Mouse (Mus musculus) embryo, embryonic 11.5 days (tissue): ENCODE data around the gene Slc15a3.

Experiments
- DNase-seq: peaks from one replicate; pipeline ENCODE4 v3.0.0-alpha.2; 2012; ENCODE audit warnings: low read depth, low spot score

Slc15a3 gene

DNA sequence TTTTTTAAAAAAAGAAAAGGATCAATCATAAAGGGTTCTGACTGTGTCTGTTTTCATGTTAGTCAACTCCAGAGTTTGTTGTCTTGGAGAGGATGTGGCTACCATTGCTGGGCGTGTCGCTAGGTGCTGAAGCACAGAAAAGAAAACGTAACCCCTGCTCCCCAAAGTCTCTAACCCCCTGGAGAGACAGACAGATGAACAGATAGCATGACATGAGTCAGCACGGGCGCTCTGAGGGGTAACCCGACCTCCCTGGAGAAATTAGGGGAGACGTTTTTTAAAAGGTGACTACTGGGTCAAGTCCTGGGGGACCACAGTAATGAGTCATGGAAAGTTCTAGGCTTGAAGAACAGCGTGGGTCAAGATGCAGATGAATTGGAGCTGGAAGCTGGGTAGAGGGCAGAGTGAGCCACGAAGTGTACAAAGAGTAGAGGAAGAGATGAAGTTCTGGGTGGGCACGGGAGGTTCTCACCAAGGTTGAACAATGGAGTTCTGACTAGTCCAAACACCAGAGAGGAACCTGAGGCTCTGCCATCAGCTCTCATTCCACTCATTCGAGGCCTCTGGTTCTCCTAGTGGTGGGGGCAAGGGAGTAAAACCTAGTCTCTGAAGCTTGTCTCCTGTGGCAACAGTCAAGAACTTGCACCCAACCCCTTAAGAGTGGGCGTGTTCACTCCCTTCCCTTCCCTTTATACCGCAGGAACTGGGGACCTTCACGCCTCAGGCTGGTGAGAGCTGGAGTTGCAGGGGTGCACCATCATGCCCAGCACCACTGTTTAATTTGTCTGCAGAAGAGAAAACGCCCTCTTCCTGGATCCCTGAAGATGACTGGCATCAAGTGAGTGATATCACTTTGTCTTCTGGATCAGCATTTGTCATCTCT lies at the start of gene Slc15a3:
Gene Slc15a3 (plus strand): TSS at position 718 of the 883 bp plus-strand sequence.
- no peak for DNase-seq

GRCm38 (mm10) chr19:10790323-10790722 lies 49.2 kb upstream of the Slc15a3 start:
- no peak for DNase-seq

- DNase-seq: no peak
Observed at GRCm38 (mm10) chr19:10793044-10793443, 46.5 kb upstream of the Slc15a3 start.

- no peak for DNase-seq
Observed at GRCm38 (mm10) chr19:10794916-10795315, 44.6 kb upstream of the Slc15a3 start.

DNA sequence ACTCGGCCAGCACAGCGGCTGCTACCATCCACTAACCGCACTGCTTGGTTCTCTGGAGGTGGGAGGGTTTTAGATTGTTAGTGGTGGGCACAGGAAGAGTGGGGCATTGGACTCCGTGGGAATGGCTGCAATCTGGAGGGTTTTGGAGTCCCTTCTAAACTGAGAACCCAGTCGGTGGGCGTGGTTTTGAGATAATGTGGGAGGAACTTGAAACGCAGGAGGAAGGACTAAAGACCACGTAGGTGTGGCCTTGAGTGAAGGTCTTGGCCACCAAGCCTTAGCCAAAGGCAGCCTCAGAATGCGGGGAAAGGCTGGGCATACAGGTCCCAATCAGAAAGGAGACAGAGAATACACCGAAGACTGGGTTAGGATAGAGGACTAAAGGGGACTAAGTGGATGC lies 41.0 kb upstream of the Slc15a3 start:
- DNase-seq: no peak

DNA sequence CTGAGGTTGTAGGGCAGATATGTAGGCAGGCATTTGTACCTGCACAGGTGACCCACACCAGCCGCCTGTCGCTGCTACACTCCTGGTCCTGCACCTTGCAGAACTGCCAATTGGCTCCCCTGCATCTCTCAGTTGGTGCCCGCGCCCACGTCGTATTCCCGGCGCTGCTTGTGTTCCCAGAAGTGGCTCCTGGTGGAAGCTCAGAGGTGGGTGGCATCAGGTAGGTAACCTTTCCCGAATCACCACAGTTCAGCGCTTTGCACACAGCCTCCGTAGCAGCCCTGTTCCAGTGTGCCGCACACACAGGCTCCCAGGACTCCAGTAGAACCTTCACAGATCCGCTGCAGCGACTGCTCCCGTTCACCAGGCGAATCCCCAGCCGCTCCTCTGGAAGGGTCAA lies 40.4 kb upstream of the Slc15a3 start:
- DNase-seq: no peak

DNA sequence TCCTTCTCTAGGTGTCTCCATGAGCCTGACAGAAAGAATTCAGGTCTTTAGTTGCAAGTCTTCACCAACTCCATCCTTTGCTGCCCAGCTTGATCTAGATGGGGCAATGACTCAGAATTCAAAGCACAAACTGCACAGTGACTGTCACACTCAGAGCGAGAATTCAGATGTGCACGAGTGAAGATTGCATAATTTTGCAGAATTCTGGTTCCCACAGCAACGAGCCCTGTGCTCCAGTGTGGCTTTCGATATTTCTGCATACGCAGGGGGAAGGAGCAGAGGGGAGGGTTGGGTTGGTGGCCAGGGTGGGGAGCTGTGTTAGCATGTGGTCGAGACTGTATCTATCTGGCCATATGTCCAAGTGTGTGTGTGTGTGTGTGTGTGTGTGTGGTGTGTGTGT lies 38.5 kb upstream of the Slc15a3 start:
- no peak for DNase-seq

- no peak for DNase-seq
Observed at GRCm38 (mm10) chr19:10801906-10802305, 37.6 kb upstream of the Slc15a3 start.

GRCm38 (mm10) chr19:10803751-10804150 lies 35.8 kb upstream of the Slc15a3 start:
- no peak for DNase-seq

- DNase-seq: no peak
Observed at GRCm38 (mm10) chr19:10804850-10805660, 34.5 kb upstream of the Slc15a3 start.

- DNase-seq: no peak
Observed at GRCm38 (mm10) chr19:10805661-10806285, 33.8 kb upstream of the Slc15a3 start.

- DNase-seq: no peak
Observed at GRCm38 (mm10) chr19:10808524-10809233, 30.8 kb upstream of the Slc15a3 start.

- DNase-seq: peak; percentile 11
Observed at GRCm38 (mm10) chr19:10809428-10810175, 29.9 kb upstream of the Slc15a3 start.

GRCm38 (mm10) chr19:10810176-10810492 lies 29.4 kb upstream of the Slc15a3 start:
- DNase-seq: no peak

DNA sequence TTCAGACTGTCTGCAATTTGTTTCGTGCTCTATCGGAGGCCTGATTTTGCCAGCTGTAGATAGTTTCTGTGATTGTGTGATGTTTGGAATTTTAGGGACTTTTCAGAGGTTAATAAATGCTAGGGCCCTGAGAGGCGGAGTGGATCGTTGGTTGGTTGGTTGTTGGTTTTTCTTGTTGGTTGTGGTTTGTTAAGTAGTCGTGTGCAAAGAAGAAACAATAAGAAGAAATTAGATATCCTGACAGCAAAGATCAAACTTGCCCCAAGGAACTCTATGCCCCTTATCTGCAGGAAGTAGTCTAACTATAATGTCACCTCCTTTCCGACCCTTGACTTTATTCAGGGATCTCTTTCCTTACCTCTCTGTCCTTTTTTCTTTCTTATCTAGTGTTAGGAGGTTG lies 28.1 kb upstream of the Slc15a3 start:
- DNase-seq: no peak

GRCm38 (mm10) chr19:10813039-10813438 lies 26.5 kb upstream of the Slc15a3 start:
- DNase-seq: no peak

DNA sequence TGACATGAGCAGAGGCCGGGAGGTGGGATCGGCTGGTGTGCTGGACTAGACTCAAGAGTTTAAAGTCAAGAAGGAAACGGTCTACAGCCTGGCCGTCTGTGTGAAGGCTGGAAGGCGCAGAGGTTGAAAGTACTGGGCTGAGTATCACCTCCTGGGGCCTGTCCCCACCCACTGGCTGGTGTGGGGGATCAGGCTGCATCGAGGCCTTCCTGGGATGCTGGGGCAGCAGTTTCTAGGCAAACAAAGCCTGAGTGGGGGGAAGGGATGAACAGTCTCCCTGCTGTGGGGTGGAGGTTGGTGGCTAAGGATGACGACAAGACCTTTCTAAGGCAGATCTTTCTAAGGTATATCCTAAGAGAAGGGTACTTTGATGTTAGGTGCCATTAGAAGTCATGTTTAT lies 25.6 kb upstream of the Slc15a3 start:
- DNase-seq: no peak

- no peak for DNase-seq
Observed at GRCm38 (mm10) chr19:10815871-10816270, 23.7 kb upstream of the Slc15a3 start.

- no peak for DNase-seq
Observed at GRCm38 (mm10) chr19:10816462-10816861, 23.1 kb upstream of the Slc15a3 start.

GRCm38 (mm10) chr19:10818217-10818946 lies 21.1 kb upstream of the Slc15a3 start:
- DNase-seq: no peak
